Mouse (Mus musculus) midbrain, embryonic 15.5 days (tissue): Measurements from ENCODE around the gene Epha3. TPM values are rescaled to one million over a fixed set of nuclear protein-coding genes. Genes with fewer than 3 reads are reported as not detected.

ENCODE experiments used
- ATAC-seq: fragments of 200-750 bp; cut with Nextera tagmentation; replicated peaks from 2 replicates; pipeline ENCODE4 v1.8.0; 2017; ENCODE audit warnings: moderate TSS enrichment
- H3K27ac ChIP-seq: fragments of 300-500 bp; sonication (generic); 2 replicates; pipeline ENCODE4 v1.5.1; 2015; ENCODE audit warnings: mild to moderate bottlenecking, inconsistent platforms
- H3K27me3 ChIP-seq: fragments of 300-500 bp; sonication (generic); replicated peaks from 2 replicates; pipeline ENCODE4 v1.6.1; 2015; ENCODE audit warnings: inconsistent platforms
- H3K36me3 ChIP-seq: fragments of 300-500 bp; sonication (generic); replicated peaks from 2 replicates; pipeline ENCODE4 v1.6.1; 2015; ENCODE audit warnings: inconsistent platforms
- H3K4me1 ChIP-seq: fragments of 300-500 bp; sonication (generic); 2 replicates; pipeline ENCODE4 v1.6.1; 2015; ENCODE audit warnings: inconsistent platforms
- H3K4me2 ChIP-seq: fragments of 300-500 bp; sonication (generic); 2 replicates; pipeline ENCODE4 v1.6.1; 2015; ENCODE audit warnings: inconsistent platforms, mild to moderate bottlenecking, moderate library complexity
- H3K4me3 ChIP-seq: fragments of 300-500 bp; sonication (generic); 2 replicates; pipeline ENCODE4 v1.5.1; 2015; ENCODE audit warnings: mild to moderate bottlenecking, inconsistent platforms
- H3K9ac ChIP-seq: fragments of 300-500 bp; sonication (generic); 2 replicates; pipeline ENCODE4 v1.6.1; 2015; ENCODE audit warnings: mild to moderate bottlenecking, inconsistent platforms
- H3K9me3 ChIP-seq: fragments of 300-500 bp; sonication (generic); 2 replicates; pipeline ENCODE4 v1.6.1; 2016; ENCODE audit warnings: inconsistent platforms
- WGBS: fragments of 180-500 bp; shearing (Covaris S2); methylation state at CpG from one replicate; pipeline ENCODE4 v1.1.7; 2015; ENCODE audit warnings: mixed read lengths; 5-methylcytosine and 5-hydroxymethylcytosine counted together
- polyA plus RNA-seq: library from polyadenylated mRNA; unstranded; fragments of >200 nt; fragmentation: Nextera tagmentation; extraction: Ambion mirVana; gene quantifications from 2 replicates; pipeline ENCODE4 v1.2.1, GENCODE M21; 2015

Gene Epha3
- polyA plus RNA-seq, 1 experiment from 2014 or later: 22.3 TPM

DNA sequence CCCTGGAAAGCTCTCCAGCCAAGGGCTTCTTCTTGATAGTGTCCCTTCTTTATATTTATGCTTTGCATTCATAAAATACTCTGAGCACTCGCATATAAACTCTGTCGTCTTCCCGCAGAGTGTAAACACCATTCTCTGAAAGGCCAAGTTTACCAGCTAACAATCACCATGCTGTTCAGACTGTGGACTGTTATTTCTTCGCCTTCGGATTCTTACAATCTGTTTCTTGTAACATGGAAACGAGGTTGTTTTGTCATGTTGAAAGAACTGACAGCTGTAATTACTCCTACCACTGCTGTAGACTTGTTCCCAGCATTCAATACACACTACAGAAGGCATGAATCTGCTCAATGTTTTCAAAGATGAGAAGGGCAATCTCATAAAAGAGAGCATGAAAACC lies 46.4 kb downstream of the Epha3 start:
- no peak overlapping the region for H3K9ac ChIP-seq
- no peak overlapping the region for H3K27ac ChIP-seq
- H3K4me2 ChIP-seq: no peak overlapping the region
- no peak for ATAC-seq
- H3K27me3 ChIP-seq: no peaks in the 10 kb centered on the region
- H3K9me3 ChIP-seq: no peaks in the 10 kb centered on the region
- H3K4me1 ChIP-seq: no peaks in the 10 kb centered on the region
- 34% methylated on average over 6 of the region's 6 CpGs for WGBS
- no peak overlapping the region for H3K4me3 ChIP-seq
- no peaks in the 10 kb centered on the region for H3K36me3 ChIP-seq

DNA sequence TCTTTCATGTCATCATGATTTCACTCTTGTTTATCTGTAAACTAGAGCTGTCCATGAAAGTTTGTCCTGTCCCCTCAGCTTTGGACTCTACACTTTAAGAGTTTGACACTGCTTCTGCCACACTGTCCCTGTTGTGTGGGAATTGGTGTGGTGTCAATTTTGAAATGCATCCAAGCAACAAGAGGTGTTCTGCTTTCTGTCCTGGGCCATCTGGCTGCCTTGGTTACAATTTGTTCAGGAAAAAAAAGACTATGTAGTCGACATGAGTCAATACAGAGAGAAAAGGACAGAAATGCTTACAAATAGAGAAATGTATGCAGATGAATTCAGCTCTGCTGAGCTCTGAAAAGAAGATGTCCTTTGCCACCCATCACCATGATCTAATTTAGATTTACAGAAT lies 47.3 kb downstream of the Epha3 start:
- H3K9ac ChIP-seq: no peak overlapping the region
- no peak overlapping the region for H3K4me2 ChIP-seq
- no peak for ATAC-seq
- H3K27ac ChIP-seq: no peak overlapping the region
- no peak overlapping the region for H3K4me3 ChIP-seq
- 8% methylated on average over 1 of the region's 1 CpGs for WGBS
- H3K9me3 ChIP-seq: no peaks in the 10 kb centered on the region
- H3K27me3 ChIP-seq: no peaks in the 10 kb centered on the region
- no peaks in the 10 kb centered on the region for H3K4me1 ChIP-seq
- H3K36me3 ChIP-seq: no peaks in the 10 kb centered on the region

DNA sequence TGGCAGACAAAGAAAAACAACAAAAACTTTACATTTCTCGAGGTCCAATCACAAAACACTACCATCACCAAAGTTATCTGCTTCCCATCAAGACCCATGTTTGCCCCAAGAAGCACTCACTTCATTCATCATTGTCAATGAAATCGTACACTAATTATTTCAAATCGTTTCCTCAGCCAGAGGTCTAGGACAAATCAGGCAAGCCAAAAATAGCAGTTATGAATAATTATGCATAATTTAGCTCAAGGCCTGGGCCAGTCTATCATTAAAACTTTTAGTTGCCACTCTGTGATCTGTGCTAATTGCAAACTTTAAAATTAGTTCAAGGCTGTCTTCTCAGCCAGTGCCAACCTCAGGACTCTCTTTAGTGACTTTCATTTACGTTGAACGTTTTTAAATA lies 54.1 kb downstream of the Epha3 start:
- Histone ChIP-seq H3K27ac (no peak overlapping the region), H3K36me3 (no peaks in the 10 kb centered on the region), H3K4me3 (no peak overlapping the region), H3K27me3 (no peaks in the 10 kb centered on the region), H3K4me2 (no peak overlapping the region), H3K9me3 (no peaks in the 10 kb centered on the region), H3K4me1 (no peaks in the 10 kb centered on the region), H3K9ac (no peak overlapping the region)
- 77% methylated on average over 5 of the region's 5 CpGs for WGBS
- ATAC-seq: no peak

DNA sequence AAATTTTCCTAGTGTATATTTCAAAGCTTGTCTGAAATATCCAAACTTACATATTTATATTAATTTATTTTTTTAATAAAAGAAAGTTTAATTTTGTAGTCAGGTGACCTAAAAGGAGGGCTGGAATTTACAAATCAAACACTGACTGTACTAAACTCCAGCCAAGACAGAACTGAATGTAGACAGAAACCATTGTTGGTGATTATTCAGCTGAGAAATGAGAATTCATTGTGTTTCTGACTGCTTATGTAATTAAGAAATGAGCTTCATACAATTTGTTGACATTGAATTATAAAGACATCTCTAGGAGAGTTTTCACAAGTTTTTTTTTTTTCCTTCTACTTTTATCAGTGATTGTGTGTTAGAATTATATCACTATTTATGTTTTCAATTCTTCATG lies 55.0 kb downstream of the Epha3 start:
- no peak for ATAC-seq
- Histone ChIP-seq H3K4me3 (no peak overlapping the region), H3K9me3 (no peaks in the 10 kb centered on the region), H3K4me2 (no peak overlapping the region), H3K36me3 (no peaks in the 10 kb centered on the region), H3K4me1 (no peaks in the 10 kb centered on the region), H3K27ac (no peak overlapping the region), H3K9ac (no peak overlapping the region), H3K27me3 (no peaks in the 10 kb centered on the region)

DNA sequence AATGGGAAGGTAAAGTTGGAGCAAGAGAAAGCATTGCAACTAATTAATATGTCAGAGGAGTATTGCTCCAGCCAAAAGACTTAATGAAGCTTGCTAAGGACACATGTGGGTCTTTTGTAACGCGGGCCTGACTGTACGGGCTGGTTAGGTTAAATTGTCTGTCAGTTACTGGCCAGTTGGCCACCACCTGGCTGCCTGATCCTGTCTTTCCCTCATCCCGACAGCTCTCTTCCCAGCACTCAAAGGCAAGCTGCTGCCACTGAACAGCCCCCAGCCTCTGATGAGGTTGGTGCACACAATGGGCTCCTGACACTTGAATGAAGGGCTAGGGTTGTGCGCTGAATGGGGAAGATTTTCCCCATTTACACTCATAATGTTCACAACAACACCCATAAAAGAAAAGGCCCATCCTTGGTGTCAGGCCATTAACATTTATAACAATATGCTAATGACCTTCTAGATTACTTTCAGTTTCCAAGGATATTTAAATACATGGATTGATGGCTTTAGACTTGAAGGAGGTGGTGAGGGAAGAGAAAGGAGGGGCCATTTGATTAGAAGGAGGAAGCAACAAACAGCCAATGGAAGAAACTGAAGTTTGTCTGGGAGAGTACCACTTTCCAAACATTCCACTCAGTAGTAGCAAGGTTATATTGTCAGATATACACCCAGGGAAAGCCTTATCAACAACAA lies 57.4 kb downstream of the Epha3 start:
- H3K9me3 ChIP-seq: no peaks in the 10 kb centered on the region
- H3K9ac ChIP-seq: no peak overlapping the region
- no peak overlapping the region for H3K27ac ChIP-seq
- H3K4me3 ChIP-seq: no peak overlapping the region
- no peaks in the 10 kb centered on the region for H3K36me3 ChIP-seq
- no peak overlapping the region for H3K4me2 ChIP-seq
- H3K27me3 ChIP-seq: no peaks in the 10 kb centered on the region
- 7% methylated on average over 5 of the region's 5 CpGs for WGBS
- peak; percentile 73 for ATAC-seq
- no peaks in the 10 kb centered on the region for H3K4me1 ChIP-seq

DNA sequence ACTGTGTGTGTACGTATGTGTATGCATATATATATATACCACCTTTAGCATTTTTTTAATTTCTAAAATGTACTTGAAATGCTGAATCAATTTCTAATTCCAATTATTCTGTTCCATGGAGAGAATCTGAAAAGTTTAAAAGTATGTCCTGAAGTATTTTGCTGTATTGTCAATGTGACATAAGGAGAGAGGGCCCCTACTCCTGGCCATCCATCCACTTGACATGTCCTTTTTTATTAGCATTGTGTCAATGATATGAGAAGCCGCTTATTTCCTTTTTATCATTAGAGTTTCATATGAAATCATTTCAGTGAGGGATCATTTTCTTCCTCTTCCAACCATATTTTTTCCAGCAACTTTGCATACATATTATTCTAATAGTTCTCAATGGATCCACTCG lies 58.0 kb downstream of the Epha3 start:
- H3K9me3 ChIP-seq: no peaks in the 10 kb centered on the region
- no peaks in the 10 kb centered on the region for H3K36me3 ChIP-seq
- H3K4me2 ChIP-seq: no peak overlapping the region
- 61% methylated on average over 3 of the region's 3 CpGs for WGBS
- H3K27me3 ChIP-seq: no peaks in the 10 kb centered on the region
- no peak overlapping the region for H3K27ac ChIP-seq
- no peaks in the 10 kb centered on the region for H3K4me1 ChIP-seq
- no peak for ATAC-seq
- no peak overlapping the region for H3K9ac ChIP-seq
- H3K4me3 ChIP-seq: no peak overlapping the region

DNA sequence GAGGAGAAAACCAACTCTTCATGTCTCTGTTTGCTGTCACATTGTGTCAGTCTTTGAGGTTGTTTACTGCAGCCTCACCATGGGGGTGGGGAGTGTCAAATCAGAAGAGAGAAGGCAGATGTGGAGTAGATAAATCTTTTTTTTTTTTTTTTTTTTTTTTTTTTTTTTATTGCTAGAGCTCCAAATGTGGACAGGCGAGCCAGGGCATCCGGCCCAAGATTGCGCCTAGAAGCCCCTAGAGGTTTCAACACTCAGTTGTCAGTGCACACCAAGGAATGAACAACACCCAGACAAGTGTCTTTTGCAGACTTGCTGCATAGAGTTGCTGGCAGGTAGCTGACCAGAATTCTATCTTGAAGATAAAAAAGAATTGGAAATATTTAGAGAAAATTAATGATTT lies 62.5 kb downstream of the Epha3 start:
- no peaks in the 10 kb centered on the region for H3K4me1 ChIP-seq
- H3K27me3 ChIP-seq: no peaks in the 10 kb centered on the region
- no peaks in the 10 kb centered on the region for H3K9me3 ChIP-seq
- 72% methylated on average over 3 of the region's 3 CpGs for WGBS
- no peak overlapping the region for H3K27ac ChIP-seq
- H3K36me3 ChIP-seq: no peaks in the 10 kb centered on the region
- H3K4me2 ChIP-seq: no peak overlapping the region
- no peak overlapping the region for H3K9ac ChIP-seq
- no peak for ATAC-seq
- H3K4me3 ChIP-seq: no peak overlapping the region

DNA sequence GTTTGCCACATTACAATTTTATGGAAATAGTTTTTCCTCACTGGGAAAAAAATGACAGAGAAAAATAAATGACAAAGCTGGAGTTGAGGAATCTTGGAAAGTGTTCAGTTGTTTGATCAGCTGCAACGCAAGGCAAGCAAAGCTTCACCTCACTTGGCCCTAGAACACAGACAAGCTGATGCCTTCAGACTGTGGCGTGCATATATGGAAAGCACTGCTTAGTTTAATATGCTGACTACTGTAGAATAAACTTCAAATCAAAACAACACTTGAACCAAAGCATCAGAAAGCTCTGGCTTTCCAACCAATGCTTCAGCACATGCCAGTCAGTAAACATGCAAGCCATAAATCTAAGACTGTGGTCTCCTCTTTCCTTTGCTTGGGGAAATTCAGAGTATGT lies 65.6 kb downstream of the Epha3 start:
- WGBS: 75% methylated on average over 2 of the region's 2 CpGs
- H3K9me3 ChIP-seq: no peaks in the 10 kb centered on the region
- H3K4me1 ChIP-seq: no peaks in the 10 kb centered on the region
- no peaks in the 10 kb centered on the region for H3K27me3 ChIP-seq
- H3K27ac ChIP-seq: no peak overlapping the region
- ATAC-seq: no peak
- no peaks in the 10 kb centered on the region for H3K36me3 ChIP-seq
- H3K9ac ChIP-seq: no peak overlapping the region
- H3K4me2 ChIP-seq: no peak overlapping the region
- no peak overlapping the region for H3K4me3 ChIP-seq

DNA sequence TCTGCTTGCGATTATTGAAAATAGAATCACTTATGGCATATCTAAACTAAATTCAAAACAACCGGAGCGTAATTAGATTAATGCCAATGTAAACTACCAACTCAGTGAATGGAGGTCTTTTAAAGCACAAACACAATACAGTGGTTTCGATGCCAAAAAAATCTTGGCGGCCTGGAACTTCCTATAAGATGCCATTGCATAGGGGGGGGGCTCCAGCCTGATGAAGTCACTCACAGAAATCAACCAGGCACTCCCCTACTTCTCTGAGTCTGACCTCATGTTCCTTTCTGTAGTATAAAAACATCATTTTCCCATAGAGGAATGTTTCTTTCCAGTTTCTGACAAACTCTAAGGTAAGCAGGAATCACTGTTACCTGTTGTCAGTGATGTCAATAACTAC lies 69.7 kb downstream of the Epha3 start:
- Histone ChIP-seq H3K4me1 (no peaks in the 10 kb centered on the region), H3K27me3 (no peaks in the 10 kb centered on the region), H3K9ac (no peak overlapping the region), H3K36me3 (no peaks in the 10 kb centered on the region), H3K9me3 (no peaks in the 10 kb centered on the region), H3K4me3 (no peak overlapping the region), H3K27ac (no peak overlapping the region), H3K4me2 (no peak overlapping the region)
- 75% methylated on average over 5 of the region's 5 CpGs for WGBS
- ATAC-seq: no peak

DNA sequence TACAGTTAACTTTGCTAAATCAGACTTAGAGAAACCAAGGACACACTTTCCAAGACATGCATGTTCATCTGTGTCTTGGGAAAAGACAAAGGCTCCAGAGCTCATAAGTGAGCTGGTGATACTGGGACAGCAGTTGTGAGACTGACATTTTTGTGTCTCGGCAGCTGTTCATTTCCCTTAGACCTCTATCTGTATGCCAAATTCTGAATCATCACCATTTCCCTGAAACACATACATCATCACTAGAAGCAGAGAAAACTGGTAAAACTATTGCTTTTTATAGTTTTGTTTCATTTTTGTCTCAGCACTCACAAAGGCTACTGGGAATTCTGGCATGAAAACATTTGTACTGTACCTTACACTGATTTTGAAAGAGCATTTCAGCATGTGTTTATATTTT lies 70.2 kb downstream of the Epha3 start:
- Histone ChIP-seq H3K4me3 (no peak overlapping the region), H3K36me3 (no peaks in the 10 kb centered on the region), H3K9ac (no peak overlapping the region), H3K27ac (no peak overlapping the region), H3K4me2 (no peak overlapping the region), H3K27me3 (no peaks in the 10 kb centered on the region), H3K9me3 (no peaks in the 10 kb centered on the region), H3K4me1 (no peaks in the 10 kb centered on the region)
- 81% methylated on average over 1 of the region's 1 CpGs for WGBS
- no peak for ATAC-seq

DNA sequence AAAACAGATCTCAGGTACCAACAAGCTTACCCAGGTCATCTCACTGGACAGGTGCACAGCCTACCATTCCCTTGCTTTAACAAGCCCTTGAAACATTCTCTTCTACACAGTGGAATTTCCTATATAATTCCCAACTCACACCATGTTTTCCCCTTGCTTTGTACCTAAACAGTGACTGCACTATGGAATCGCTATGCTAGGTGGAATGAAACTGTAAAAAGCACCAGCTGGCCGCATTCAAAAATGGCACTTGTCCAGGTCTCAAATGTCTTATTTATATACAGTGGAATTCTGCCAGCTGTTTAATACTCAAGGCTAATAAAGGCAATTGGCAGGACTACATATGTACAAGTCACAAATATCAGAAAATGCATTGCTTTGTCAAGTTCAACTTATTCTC lies 71.9 kb downstream of the Epha3 start:
- Histone ChIP-seq H3K9ac (no peak overlapping the region), H3K4me2 (no peak overlapping the region), H3K27me3 (no peaks in the 10 kb centered on the region), H3K27ac (no peak overlapping the region), H3K4me1 (no peaks in the 10 kb centered on the region), H3K4me3 (no peak overlapping the region), H3K9me3 (no peaks in the 10 kb centered on the region), H3K36me3 (no peaks in the 10 kb centered on the region)
- ATAC-seq: no peak
- WGBS: 62% methylated on average over 2 of the region's 2 CpGs

DNA sequence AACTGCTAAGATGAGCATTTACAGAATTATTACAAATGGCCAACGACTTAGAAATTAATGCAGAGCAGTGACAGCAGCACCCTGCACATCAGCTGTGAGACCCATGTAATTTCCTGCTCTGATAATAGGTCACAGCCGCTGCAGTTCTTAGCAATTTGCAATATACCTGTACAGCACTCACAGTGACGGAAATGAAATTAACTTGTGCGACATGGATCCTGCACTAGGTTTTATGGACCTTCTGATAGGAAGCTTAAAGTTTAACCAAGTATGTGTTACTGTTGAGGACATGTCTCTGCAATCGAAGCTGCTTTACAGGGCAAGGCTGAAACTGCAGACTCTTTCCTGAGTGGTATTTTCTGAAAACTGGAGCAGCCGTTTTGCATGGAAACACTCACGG lies 80.4 kb downstream of the Epha3 start:
- Histone ChIP-seq H3K4me2 (no peak overlapping the region), H3K9me3 (no peaks in the 10 kb centered on the region), H3K27ac (no peak overlapping the region), H3K4me1 (no peaks in the 10 kb centered on the region), H3K4me3 (no peak overlapping the region), H3K27me3 (no peaks in the 10 kb centered on the region), H3K36me3 (no peaks in the 10 kb centered on the region), H3K9ac (no peak overlapping the region)
- ATAC-seq: no peak
- 76% methylated on average over 7 of the region's 7 CpGs for WGBS

DNA sequence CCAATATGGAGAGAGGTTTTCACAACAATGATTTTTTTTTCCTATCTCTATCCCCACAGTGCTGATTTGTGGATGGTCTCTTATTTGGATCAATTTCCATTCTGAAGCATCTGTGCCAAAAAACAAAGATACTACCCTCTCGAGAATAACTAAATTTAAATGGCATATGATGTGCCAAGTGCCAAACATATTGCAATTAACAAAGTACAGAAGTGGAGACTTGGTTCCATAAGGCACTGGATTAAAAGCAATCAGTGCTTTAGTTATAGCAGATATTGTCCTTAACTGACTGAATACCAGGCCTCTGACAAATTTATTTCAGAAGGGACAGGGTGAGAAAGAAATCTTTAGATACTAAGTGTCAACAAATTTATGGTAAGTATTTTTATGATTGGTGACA lies 81.9 kb downstream of the Epha3 start:
- H3K27ac ChIP-seq: no peak overlapping the region
- H3K27me3 ChIP-seq: no peaks in the 10 kb centered on the region
- no peak overlapping the region for H3K4me3 ChIP-seq
- H3K4me1 ChIP-seq: no peaks in the 10 kb centered on the region
- H3K4me2 ChIP-seq: no peak overlapping the region
- H3K36me3 ChIP-seq: no peaks in the 10 kb centered on the region
- no peak overlapping the region for H3K9ac ChIP-seq
- no peaks in the 10 kb centered on the region for H3K9me3 ChIP-seq
- ATAC-seq: no peak
- 75% methylated on average over 1 of the region's 1 CpGs for WGBS
